ENCODE assay signal across 8 mouse cellular contexts in genomic region chr3:135630430-135631095, GRCm38 (mm10).
DNase-seq lines count a peak whose midpoint lies in the region; ATAC-seq lines count a peak whose summit lies in the region.

No protein-coding gene starts in this region.

- peak; percentile 15 for DNase-seq in left cerebral cortex, adult 11 months (ENCODE audit: low spot score)
- DNase-seq in left cerebral cortex, postnatal 10 days (ENCODE audit: extremely low spot score in 1 of 2, low spot score in 2 of 2) = no peak
- peak; percentile 28 to 29 for DNase-seq in cerebellum, adult 18-20 months

- no peak overlapping the region for H3K4me3 ChIP-seq in hindbrain, embryonic 16.5 days (ENCODE audit: low read length)
- H3K4me3 ChIP-seq in neural tube, embryonic 14.5 days (ENCODE audit: low read depth, low read length) = no peak overlapping the region
- no peak overlapping the region for H3K4me3 ChIP-seq in heart, embryonic 12.5 days
- H3K4me3 ChIP-seq in liver, embryonic 12.5 days = no peak overlapping the region

- H3K9ac ChIP-seq in hindbrain, embryonic 16.5 days (ENCODE audit: low read depth, low read length) = no peak overlapping the region
- H3K9ac ChIP-seq in neural tube, embryonic 14.5 days (replicated peaks; ENCODE audit: low read depth, low read length) = no peak overlapping the region
- no peak overlapping the region for H3K9ac ChIP-seq in heart, embryonic 12.5 days
- H3K9ac ChIP-seq in liver, embryonic 12.5 days = no peak overlapping the region

- no peak overlapping the region for H3K27ac ChIP-seq in hindbrain, embryonic 16.5 days (ENCODE audit: low read depth, low read length)
- H3K27ac ChIP-seq in neural tube, embryonic 14.5 days (ENCODE audit: low read depth, low read length) = no peak overlapping the region
- no peak overlapping the region for H3K27ac ChIP-seq in heart, embryonic 12.5 days (ENCODE audit: poor library complexity, severe bottlenecking)
- no peak overlapping the region for H3K27ac ChIP-seq in liver, embryonic 12.5 days

- WGBS in hindbrain, embryonic 16.5 days = 69% methylated on average over 21 of the region's 21 CpGs
- 74% methylated on average over 21 of the region's 21 CpGs for WGBS in neural tube, embryonic 14.5 days
- WGBS in heart, embryonic 12.5 days = 64% methylated on average over 21 of the region's 21 CpGs
- WGBS in liver, embryonic 12.5 days (ENCODE audit: insufficient replicate concordance) = 78% methylated on average over 21 of the region's 21 CpGs

- intact Hi-C loops in left cerebral cortex, postnatal 10 days (cut with DNase I) = no loop called here

- ATAC-seq in hindbrain, embryonic 16.5 days = peak; percentile 66
- ATAC-seq in neural tube, embryonic 14.5 days (ENCODE audit: low read depth) = peak; percentile 76
- no peak for ATAC-seq in heart, embryonic 12.5 days (ENCODE audit: insufficient number of reproducible peaks, low FRiP score)
- ATAC-seq in granulocyte monocyte progenitor cell, adult 5-6 weeks (replicated peaks; ENCODE audit: poor library complexity, severe bottlenecking) = no peak
- ATAC-seq in liver, embryonic 12.5 days = no peak; the same call in 1 of the 2 replicates

- H3K4me2 ChIP-seq in hindbrain, embryonic 16.5 days (ENCODE audit: low read length) = peak overlapping the region; percentile 3; the same call in 1 of the 2 replicates
- no peak overlapping the region for H3K4me2 ChIP-seq in neural tube, embryonic 14.5 days (ENCODE audit: low read depth, low read length)
- no peak overlapping the region for H3K4me2 ChIP-seq in heart, embryonic 12.5 days
- no peak overlapping the region for H3K4me2 ChIP-seq in liver, embryonic 12.5 days

- no peaks in the 10 kb centered on the region for H3K9me3 ChIP-seq in hindbrain, embryonic 16.5 days (ENCODE audit: control insufficient read depth, low read length)
- no peaks in the 10 kb centered on the region for H3K9me3 ChIP-seq in neural tube, embryonic 14.5 days (ENCODE audit: control insufficient read depth, low read length)
- no peaks in the 10 kb centered on the region for H3K9me3 ChIP-seq in heart, embryonic 12.5 days (replicated peaks)
- no peaks in the 10 kb centered on the region for H3K9me3 ChIP-seq in liver, embryonic 12.5 days (replicated peaks)

- no peaks in the 10 kb centered on the region for H3K4me1 ChIP-seq in hindbrain, embryonic 16.5 days (ENCODE audit: control insufficient read depth, insufficient read depth, low read depth, low read length)
- H3K4me1 ChIP-seq in neural tube, embryonic 14.5 days (ENCODE audit: control insufficient read depth, insufficient read depth, low read length) = no peaks in the 10 kb centered on the region
- H3K4me1 ChIP-seq in heart, embryonic 12.5 days (replicated peaks) = peaks cover 26% of the 10 kb centered on the region
- H3K4me1 ChIP-seq in liver, embryonic 12.5 days = peaks cover 31% of the 10 kb centered on the region

- no peaks in the 10 kb centered on the region for H3K36me3 ChIP-seq in hindbrain, embryonic 16.5 days (ENCODE audit: control insufficient read depth, insufficient read depth, low read length)
- H3K36me3 ChIP-seq in neural tube, embryonic 14.5 days (ENCODE audit: control insufficient read depth, insufficient read depth, low read length) = no peaks in the 10 kb centered on the region
- peaks cover 33% of the 10 kb centered on the region for H3K36me3 ChIP-seq in heart, embryonic 12.5 days
- no peaks in the 10 kb centered on the region for H3K36me3 ChIP-seq in liver, embryonic 12.5 days

- H3K27me3 ChIP-seq in hindbrain, embryonic 16.5 days (replicated peaks; ENCODE audit: control insufficient read depth, insufficient read depth, low read length) = no peaks in the 10 kb centered on the region
- H3K27me3 ChIP-seq in neural tube, embryonic 14.5 days (ENCODE audit: control insufficient read depth, insufficient read depth, low read length) = no peaks in the 10 kb centered on the region
- no peaks in the 10 kb centered on the region for H3K27me3 ChIP-seq in heart, embryonic 12.5 days (replicated peaks)
- H3K27me3 ChIP-seq in liver, embryonic 12.5 days (replicated peaks) = no peaks in the 10 kb centered on the region

Comparison
In these comparisons a context has a peak if more than half of its experiments do, and no peak if none do; other contexts are left out.
1. DNase-seq: peak in left cerebral cortex, adult 11 months (single experiment) and cerebellum, adult 18-20 months (2 of 2); none in left cerebral cortex, postnatal 10 days (0 of 2).
2. ATAC-seq: peak in hindbrain, embryonic 16.5 days (single experiment) and neural tube, embryonic 14.5 days (single experiment); none in heart, embryonic 12.5 days (single experiment), granulocyte monocyte progenitor cell, adult 5-6 weeks (single experiment) and liver, embryonic 12.5 days (single experiment).